Mouse (Mus musculus) spleen, adult 2 months (tissue): ENCODE measurements around the gene Capn3. TPM values are rescaled to one million over a fixed set of nuclear protein-coding genes. Genes with fewer than 3 reads are reported as not detected.

Source experiments
- DNase-seq, 2 experiments: peaks; one replicate each; pipeline versions ENCODE4 v3.0.0 to v3.0.0-alpha.2; 2012 to 2021; ENCODE audit warnings: low spot score in 2 of 2, low read depth in 1 of 2
- H3K27ac ChIP-seq: fragments of 200-500 bp; 2 replicates; pipeline ENCODE4 v1.5.1; 2012; ENCODE audit warnings: low read length, inconsistent platforms; ENCODE audit not compliant: insufficient read depth
- H3K27me3 ChIP-seq: fragments of 200-500 bp; 2 replicates; pipeline ENCODE4 v1.6.1; 2012; ENCODE audit warnings: mild to moderate bottlenecking, moderate library complexity, low read length, inconsistent platforms; ENCODE audit not compliant: control insufficient read depth, insufficient read depth
- H3K36me3 ChIP-seq: fragments of 200-500 bp; 2 replicates; pipeline ENCODE4 v1.6.1; 2012; ENCODE audit warnings: mild to moderate bottlenecking, low read length, inconsistent platforms; ENCODE audit not compliant: control insufficient read depth, insufficient read depth
- H3K4me1 ChIP-seq: fragments of 200-500 bp; 2 replicates; pipeline ENCODE4 v1.6.1; 2011; ENCODE audit warnings: inconsistent platforms; ENCODE audit not compliant: control insufficient read depth, insufficient read depth, insufficient read length
- H3K4me3 ChIP-seq: fragments of 200-500 bp; 2 replicates; pipeline ENCODE4 v1.5.1; 2011; ENCODE audit warnings: mild to moderate bottlenecking, inconsistent platforms; ENCODE audit not compliant: insufficient read depth, insufficient read length; ENCODE audit errors: extremely low read depth
- CTCF ChIP-seq: fragments of 200-500 bp; IDR thresholded peaks from 2 replicates; pipeline ENCODE4 v1.5.1; 2011; ENCODE audit warnings: mild to moderate bottlenecking, inconsistent platforms; ENCODE audit not compliant: insufficient read depth, insufficient read length, insufficient replicate concordance; ENCODE audit errors: extremely low read depth
- POLR2A ChIP-seq: fragments of 200-500 bp; IDR thresholded peaks from 2 replicates; pipeline ENCODE4 v1.6.1; 2011; ENCODE audit warnings: low read depth, low read length, inconsistent platforms
- WGBS: fragments of 180-500 bp; shearing (Covaris S2); methylation state at CpG from one replicate; pipeline ENCODE4 v1.1.7; 2018; 5-methylcytosine and 5-hydroxymethylcytosine counted together
- polyA plus RNA-seq: library from polyadenylated mRNA; depleted of rRNA; stranded (reverse); fragments of >200 nt; gene quantifications from 2 replicates; pipeline ENCODE4 v1.2.3, GENCODE M21; 2012

Gene Capn3
- polyA plus RNA-seq, 1 experiment = 2.0 TPM

DNA sequence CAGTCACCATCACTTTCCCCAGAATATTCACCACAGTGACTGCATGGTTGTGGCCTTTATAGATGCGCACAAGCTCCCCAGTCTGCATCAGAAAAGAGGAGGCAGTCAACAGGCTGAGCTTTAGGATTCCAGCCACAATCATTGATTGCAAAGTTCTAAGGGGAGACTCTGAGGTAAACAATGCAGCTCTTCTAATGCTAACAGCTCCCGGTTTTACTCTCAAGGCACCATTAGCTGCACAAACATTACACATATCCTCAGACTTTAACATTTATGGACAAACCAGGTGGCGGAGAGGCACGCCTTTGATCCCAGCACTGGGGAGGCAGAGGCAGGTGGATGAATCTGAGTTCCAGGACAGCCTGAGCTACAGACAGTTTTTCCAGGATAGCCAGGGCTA, 58.4 kb downstream of the Capn3 start:
- H3K4me3 ChIP-seq = no peak overlapping the region
- no peak for DNase-seq
- TF ChIP-seq POLR2A (no peak), CTCF (no peak)
- no peaks in the 10 kb centered on the region for H3K4me1 ChIP-seq
- H3K27me3 ChIP-seq = no peaks in the 10 kb centered on the region
- H3K27ac ChIP-seq = no peak overlapping the region
- H3K36me3 ChIP-seq = peaks cover 39% of the 10 kb centered on the region
- WGBS = 92% methylated on average over 4 of the region's 4 CpGs

DNA sequence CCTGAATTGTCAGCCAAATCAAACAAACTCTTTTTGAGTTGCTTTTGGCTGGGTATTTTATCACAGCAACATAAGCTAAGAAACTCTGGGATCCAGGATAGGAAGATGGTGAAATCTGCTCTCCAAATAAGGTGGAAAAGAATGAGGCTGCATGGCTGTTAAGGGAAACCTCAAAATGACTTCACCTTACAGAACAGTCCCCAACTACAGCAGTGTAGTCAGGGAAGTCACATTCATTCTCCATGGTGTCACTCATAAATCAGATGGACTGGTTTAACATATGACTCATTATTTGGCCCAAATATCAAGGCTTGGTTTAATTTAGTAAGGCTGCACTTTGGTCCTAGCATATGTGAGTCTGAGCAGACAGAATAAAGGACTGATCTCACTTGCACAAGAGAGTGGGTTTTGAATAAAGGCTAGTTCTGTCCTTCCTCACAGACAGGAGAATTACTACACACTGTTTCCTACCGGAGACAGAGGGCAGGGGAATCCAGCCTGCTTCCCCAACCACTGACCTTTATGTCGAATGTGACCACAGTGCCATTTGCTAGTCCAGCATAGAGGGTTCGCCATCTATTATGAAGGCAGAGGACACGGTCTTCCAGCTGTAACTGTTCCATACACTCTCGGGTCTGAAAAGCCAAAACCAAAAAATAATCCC, 62.9 kb downstream of the Capn3 start:
- Histone ChIP-seq H3K27ac (no peak overlapping the region), H3K4me3 (no peak overlapping the region), H3K27me3 (no peaks in the 10 kb centered on the region), H3K36me3 (peaks cover 44% of the 10 kb centered on the region), H3K4me1 (no peaks in the 10 kb centered on the region)
- TF ChIP-seq CTCF (no peak), POLR2A (no peak)
- no peak for DNase-seq
- WGBS = 94% methylated on average over 5 of the region's 5 CpGs

DNA sequence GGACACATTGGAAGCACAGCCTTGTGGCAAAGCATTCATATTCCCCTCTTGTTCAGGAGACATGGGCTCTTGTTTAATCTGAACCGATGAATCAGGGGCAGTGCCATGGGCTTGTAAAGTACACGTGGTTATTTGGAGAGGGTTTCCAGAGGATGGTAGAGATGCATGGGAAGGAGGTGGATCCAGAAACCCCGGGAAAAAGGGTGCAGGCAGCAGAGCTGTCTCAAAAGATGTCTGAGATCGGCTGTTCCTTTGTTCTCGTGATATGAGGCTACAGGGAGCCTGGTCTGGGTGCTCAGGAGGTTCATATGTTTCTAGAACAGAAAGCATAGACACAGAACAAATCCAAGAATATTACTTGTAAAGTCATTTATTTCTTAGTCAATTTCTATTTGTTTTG, 71.0 kb downstream of the Capn3 start:
- H3K4me1 ChIP-seq = no peaks in the 10 kb centered on the region
- H3K36me3 ChIP-seq = peaks cover 52% of the 10 kb centered on the region
- no peaks in the 10 kb centered on the region for H3K27me3 ChIP-seq
- no peak overlapping the region for H3K4me3 ChIP-seq
- no peak overlapping the region for H3K27ac ChIP-seq
- 87% methylated on average over 5 of the region's 5 CpGs for WGBS
- TF ChIP-seq CTCF (no peak), POLR2A (no peak)
- no peak for DNase-seq

DNA sequence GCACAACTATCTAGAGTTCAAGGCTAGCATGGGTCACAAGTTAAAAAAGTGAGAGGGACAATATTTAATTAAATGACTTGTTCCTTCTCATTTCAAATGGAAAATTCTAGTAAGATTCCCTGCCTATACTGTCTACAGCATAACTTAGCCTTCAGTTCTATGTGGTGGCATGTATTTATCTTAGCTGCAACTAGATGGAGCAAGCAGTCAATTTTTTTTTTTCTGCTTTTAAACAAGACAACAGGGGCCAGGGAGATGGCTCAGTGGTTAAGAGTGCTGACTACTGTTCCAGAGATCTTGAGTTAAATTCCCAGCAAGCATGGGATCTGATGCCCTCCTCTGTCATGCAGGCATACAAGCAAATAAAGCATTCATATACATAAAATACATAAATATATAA, 73.7 kb downstream of the Capn3 start:
- TF ChIP-seq POLR2A (no peak), CTCF (no peak)

DNA sequence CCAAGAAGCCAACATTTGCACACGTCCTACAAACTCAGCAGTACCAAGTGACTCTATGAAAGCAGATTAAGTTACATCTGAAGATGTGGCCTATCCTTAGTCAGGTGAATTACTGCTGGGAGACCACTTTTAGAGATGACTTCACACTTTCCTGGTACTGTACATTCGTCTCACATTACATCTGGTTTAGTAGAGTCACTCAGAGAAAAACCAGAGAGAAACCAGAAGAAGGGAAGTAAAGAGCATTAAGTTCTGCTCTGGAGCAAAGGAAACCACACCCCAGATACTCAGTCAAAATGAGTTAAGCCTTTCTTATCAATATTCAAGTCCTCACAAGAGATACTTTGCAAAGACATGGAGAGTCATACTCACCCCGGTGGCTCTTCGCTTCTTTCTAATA, 75.4 kb downstream of the Capn3 start:
- DNase-seq = no peak
- no peak for TF ChIP-seq POLR2A
- TF ChIP-seq CTCF = no peak
- 80% methylated on average over 4 of the region's 4 CpGs for WGBS
- H3K27ac ChIP-seq = no peak overlapping the region
- H3K36me3 ChIP-seq = peaks cover 56% of the 10 kb centered on the region
- H3K4me3 ChIP-seq = no peak overlapping the region
- no peaks in the 10 kb centered on the region for H3K27me3 ChIP-seq
- no peaks in the 10 kb centered on the region for H3K4me1 ChIP-seq

More for the DNA sequence above, 73.7 kb downstream of the Capn3 start:
- Histone ChIP-seq H3K4me1 (no peaks in the 10 kb centered on the region), H3K27me3 (no peaks in the 10 kb centered on the region), H3K36me3 (peaks cover 58% of the 10 kb centered on the region), H3K27ac (no peak overlapping the region), H3K4me3 (no peak overlapping the region)
- no peak for DNase-seq

DNA sequence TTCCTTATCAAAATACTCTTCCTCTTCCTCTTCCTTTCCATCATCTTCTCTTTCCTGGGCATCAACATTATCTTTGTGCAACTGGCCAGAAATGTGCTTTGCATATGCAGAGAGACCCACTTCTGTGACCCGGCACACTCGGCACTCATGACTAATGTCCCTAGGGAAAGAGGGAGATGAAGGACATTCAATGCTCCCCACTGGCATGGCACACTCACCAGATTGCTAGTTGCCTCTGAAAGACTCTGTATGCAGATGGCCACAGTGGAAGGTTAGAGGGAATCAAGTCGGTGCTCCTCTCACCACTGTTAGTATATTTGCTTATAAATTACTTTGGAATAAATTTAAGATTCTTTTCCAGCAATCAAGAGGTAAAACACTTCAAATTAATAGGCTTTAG, 83.5 kb downstream of the Capn3 start:
- WGBS = 45% methylated on average over 3 of the region's 3 CpGs
- no peak for DNase-seq
- TF ChIP-seq POLR2A = no peak
- no peak for TF ChIP-seq CTCF
- Histone ChIP-seq H3K27ac (peak overlapping the region; percentile 86), H3K36me3 (peaks cover 9% of the 10 kb centered on the region), H3K4me1 (no peaks in the 10 kb centered on the region; the same call in 1 of the 2 replicates), H3K27me3 (no peaks in the 10 kb centered on the region), H3K4me3 (peak overlapping the region; percentile 31)

DNA sequence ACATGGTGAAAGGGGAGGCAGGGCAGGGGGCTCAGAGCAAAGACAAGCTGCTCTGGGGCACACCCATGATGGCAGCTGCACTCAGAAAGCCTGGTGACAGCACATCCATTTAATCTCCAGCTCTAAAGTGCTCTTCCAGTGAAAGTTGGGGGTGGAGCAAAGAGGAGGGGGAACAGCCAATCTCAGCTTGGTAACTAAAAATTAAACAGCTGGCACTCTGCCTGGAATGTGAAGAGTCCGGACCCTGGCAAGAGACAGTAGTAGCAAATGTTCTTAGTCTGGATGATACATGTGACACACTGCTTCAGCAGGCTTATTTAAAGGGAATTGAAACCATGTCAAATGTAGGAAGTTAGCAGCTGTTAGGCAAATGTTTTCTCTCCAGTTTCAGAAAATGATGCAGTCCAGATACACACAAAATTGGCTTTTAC, 84.0 kb downstream of the Capn3 start:
- no peaks in the 10 kb centered on the region for H3K27me3 ChIP-seq
- peaks cover 5% of the 10 kb centered on the region for H3K36me3 ChIP-seq
- 28% methylated on average over 1 of the region's 1 CpGs for WGBS
- H3K4me3 ChIP-seq = peak overlapping the region; percentile 31
- DNase-seq = peak; percentile 7 to 57
- H3K27ac ChIP-seq = peak overlapping the region; percentile 86
- no peaks in the 10 kb centered on the region; the same call in 1 of the 2 replicates for H3K4me1 ChIP-seq
- TF ChIP-seq CTCF (no peak), POLR2A (no peak)
